Mouse (Mus musculus) testis, adult 2 months (tissue): ENCODE results near the gene Alk.

Experiments
- CTCF ChIP-seq: fragments of 200-500 bp; IDR thresholded peaks from 2 replicates; pipeline ENCODE4 v1.5.1; 2012; ENCODE audit warnings: low read depth, mild to moderate bottlenecking, inconsistent platforms, low read length, moderate library complexity; ENCODE audit not compliant: control insufficient read depth, insufficient read depth, insufficient replicate concordance
- POLR2A ChIP-seq: fragments of 200-500 bp; IDR thresholded peaks from 2 replicates; pipeline ENCODE4 v1.6.1; 2012; ENCODE audit warnings: low read depth, mild to moderate bottlenecking, inconsistent platforms, low read length, moderate library complexity; ENCODE audit not compliant: control insufficient read depth

GRCm38 (mm10) chr17:72253411-72253810 lies 351.0 kb downstream of the Alk start:
- TF ChIP-seq CTCF: no peak
- no peak for TF ChIP-seq POLR2A
